Mouse (Mus musculus): Measurements from ENCODE around the gene Adamts20. TPM values are rescaled to one million over a fixed set of nuclear protein-coding genes. Genes with fewer than 3 reads are reported as not detected.
A peak's percentile ranks its signal among the peaks of the same experiment; 100 is the strongest.

The Adamts20 gene
- polyA plus RNA-seq, 1 experiment from 2014 or later = 8.4 TPM

DNA sequence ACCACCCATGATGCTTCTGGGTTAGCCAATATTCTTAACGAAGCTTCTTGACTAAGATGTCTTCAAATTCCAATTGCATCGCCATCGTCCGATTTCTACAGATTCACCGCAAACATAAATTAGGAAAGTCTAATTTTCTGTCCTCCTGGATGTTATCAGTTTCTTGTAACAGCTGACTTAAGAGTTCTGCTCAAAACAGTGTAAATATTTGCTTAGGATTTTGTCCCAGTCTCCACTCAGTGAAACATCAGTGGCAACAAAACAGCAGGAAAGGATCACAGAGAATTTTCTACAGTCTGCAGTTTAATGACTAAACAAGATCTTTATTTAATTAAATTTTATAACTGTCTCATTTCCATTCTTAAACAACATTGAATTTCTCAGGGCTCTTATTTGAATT lies 218.5 kb downstream of the Adamts20 start:
- no peaks in the 10 kb centered on the region for H3K27me3 ChIP-seq (replicated peaks; ENCODE audit: control insufficient read depth, insufficient read depth, low read length)
- no peak for ATAC-seq (ENCODE audit: low read depth)
- H3K9ac ChIP-seq (ENCODE audit: low read depth, low read length) = no peak overlapping the region
- 0 out of 2 replicates have a peak, but pooled peaks cover 8% of the 10 kb centered on the region for H3K4me1 ChIP-seq (ENCODE audit: control insufficient read depth, insufficient read depth, low read length)
- DNase-seq (ENCODE audit: low spot score) = no peak
- 0 out of 2 replicates have a peak overlapping the region, but pooled peaks have one; percentile 3 for H3K27ac ChIP-seq (replicated peaks; ENCODE audit: low read depth, low read length)
- 69% methylated on average over 5 of the region's 5 CpGs for WGBS
- H3K4me2 ChIP-seq (ENCODE audit: low read depth, low read length) = no peak overlapping the region
- H3K9me3 ChIP-seq (ENCODE audit: control insufficient read depth, low read length) = no peaks in the 10 kb centered on the region
- no peaks in the 10 kb centered on the region for H3K36me3 ChIP-seq (ENCODE audit: control insufficient read depth, insufficient read depth, low read length)
- H3K4me3 ChIP-seq (ENCODE audit: low read depth, low read length) = no peak overlapping the region

DNA sequence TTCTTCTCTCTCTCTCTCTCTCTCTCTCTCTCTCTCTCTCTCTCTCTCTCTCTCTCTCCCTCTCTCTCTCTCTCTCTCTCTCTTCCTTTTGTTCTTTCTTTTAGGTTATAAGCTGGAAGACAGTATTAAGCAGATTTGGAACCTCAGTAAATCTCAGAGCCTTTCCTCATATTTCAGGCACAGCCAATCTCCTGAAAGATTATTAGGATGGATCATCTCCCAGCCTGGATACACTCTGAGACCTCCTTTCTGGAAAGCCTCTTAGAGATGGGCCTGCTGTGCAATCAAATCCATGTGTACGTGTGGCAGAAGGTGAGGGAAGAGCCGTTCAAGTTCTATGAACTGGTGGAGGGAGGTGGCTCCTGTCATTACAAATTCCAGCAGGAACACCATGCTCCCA lies 220.9 kb downstream of the Adamts20 start:
- Histone ChIP-seq H3K4me2 (ENCODE audit: low read depth, low read length) (no peak overlapping the region), H3K36me3 (ENCODE audit: control insufficient read depth, insufficient read depth, low read length) (no peaks in the 10 kb centered on the region), H3K4me3 (ENCODE audit: low read depth, low read length) (no peak overlapping the region), H3K27ac (replicated peaks; ENCODE audit: low read depth, low read length) (no peak overlapping the region), H3K9ac (ENCODE audit: low read depth, low read length) (no peak overlapping the region), H3K4me1 (ENCODE audit: control insufficient read depth, insufficient read depth, low read length) (0 out of 2 replicates have a peak, but pooled peaks cover 8% of the 10 kb centered on the region), H3K27me3 (replicated peaks; ENCODE audit: control insufficient read depth, insufficient read depth, low read length) (no peaks in the 10 kb centered on the region), H3K9me3 (ENCODE audit: control insufficient read depth, low read length) (no peaks in the 10 kb centered on the region)
- ATAC-seq (ENCODE audit: low read depth) (no peak), DNase-seq (ENCODE audit: low spot score) (no peak)
- WGBS = 48% methylated on average over 2 of the region's 2 CpGs

- Histone ChIP-seq H3K36me3 (ENCODE audit: control insufficient read depth, insufficient read depth, low read length) (no peaks in the 10 kb centered on the region), H3K9ac (ENCODE audit: low read depth, low read length) (no peak overlapping the region), H3K27me3 (replicated peaks; ENCODE audit: control insufficient read depth, insufficient read depth, low read length) (no peaks in the 10 kb centered on the region), H3K9me3 (ENCODE audit: control insufficient read depth, low read length) (no peaks in the 10 kb centered on the region), H3K4me3 (ENCODE audit: low read depth, low read length) (no peak overlapping the region), H3K27ac (replicated peaks; ENCODE audit: low read depth, low read length) (no peak overlapping the region), H3K4me2 (ENCODE audit: low read depth, low read length) (no peak overlapping the region), H3K4me1 (ENCODE audit: control insufficient read depth, insufficient read depth, low read length) (0 out of 2 replicates have a peak, but pooled peaks cover 1% of the 10 kb centered on the region)
- DNase-seq (ENCODE audit: low spot score) = no peak
- 79% methylated on average over 1 of the region's 1 CpGs for WGBS
- ATAC-seq (ENCODE audit: low read depth) = no peak
Observed at GRCm38 (mm10) chr15:94242133-94242532, 223.1 kb downstream of the Adamts20 start.

DNA sequence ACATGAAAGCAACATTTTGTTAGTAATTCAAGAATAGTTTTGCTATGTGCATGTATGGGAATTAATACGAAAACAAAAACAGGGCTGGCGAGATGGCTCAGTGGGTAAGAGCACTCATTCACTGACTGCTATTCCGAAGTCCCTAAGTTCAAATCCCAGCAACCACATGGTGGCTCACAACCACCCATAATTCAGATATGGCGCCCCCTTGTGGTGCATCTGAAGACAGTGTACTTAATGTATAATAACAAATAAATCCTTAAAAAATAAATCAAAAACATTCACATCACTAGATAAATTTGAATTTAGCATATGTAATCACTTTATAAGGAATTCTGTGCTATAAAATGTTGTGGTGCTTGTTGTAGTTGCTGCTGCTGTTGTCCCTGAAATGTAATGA lies 225.6 kb downstream of the Adamts20 start:
- Histone ChIP-seq H3K9me3 (ENCODE audit: control insufficient read depth, low read length) (no peaks in the 10 kb centered on the region), H3K4me3 (ENCODE audit: low read depth, low read length) (no peak overlapping the region), H3K4me2 (ENCODE audit: low read depth, low read length) (no peak overlapping the region), H3K27me3 (replicated peaks; ENCODE audit: control insufficient read depth, insufficient read depth, low read length) (no peaks in the 10 kb centered on the region), H3K36me3 (ENCODE audit: control insufficient read depth, insufficient read depth, low read length) (no peaks in the 10 kb centered on the region), H3K9ac (ENCODE audit: low read depth, low read length) (no peak overlapping the region), H3K27ac (replicated peaks; ENCODE audit: low read depth, low read length) (no peak overlapping the region; the same call in 1 of the 2 replicates), H3K4me1 (ENCODE audit: control insufficient read depth, insufficient read depth, low read length) (no peaks in the 10 kb centered on the region)
- DNase-seq (ENCODE audit: low spot score) (no peak), ATAC-seq (ENCODE audit: low read depth) (no peak)
- WGBS = 75% methylated on average over 4 of the region's 4 CpGs

DNA sequence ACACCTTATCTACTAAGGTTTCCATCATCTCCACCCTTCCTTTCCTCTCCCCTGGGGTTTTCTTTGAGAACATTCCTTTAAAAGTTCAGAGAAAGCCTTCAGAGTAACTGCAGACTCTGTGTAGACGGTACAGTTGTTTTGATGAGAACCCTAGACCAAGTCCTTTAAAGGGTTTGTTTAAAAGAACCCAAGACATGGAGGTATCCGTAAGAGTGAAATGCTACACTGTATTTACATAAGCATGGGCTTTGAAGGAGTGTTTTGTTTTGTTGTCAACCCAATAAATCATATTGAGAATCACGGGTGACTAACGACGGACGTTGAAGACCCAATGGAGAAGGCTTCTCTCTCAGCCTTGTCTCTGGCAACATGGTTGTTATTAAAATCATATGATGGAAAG lies 226.1 kb downstream of the Adamts20 start:
- 47% methylated on average over 6 of the region's 6 CpGs for WGBS
- H3K27ac ChIP-seq (replicated peaks; ENCODE audit: low read depth, low read length) = peak overlapping the region; percentile 18; the same call in 1 of the 2 replicates

DNA sequence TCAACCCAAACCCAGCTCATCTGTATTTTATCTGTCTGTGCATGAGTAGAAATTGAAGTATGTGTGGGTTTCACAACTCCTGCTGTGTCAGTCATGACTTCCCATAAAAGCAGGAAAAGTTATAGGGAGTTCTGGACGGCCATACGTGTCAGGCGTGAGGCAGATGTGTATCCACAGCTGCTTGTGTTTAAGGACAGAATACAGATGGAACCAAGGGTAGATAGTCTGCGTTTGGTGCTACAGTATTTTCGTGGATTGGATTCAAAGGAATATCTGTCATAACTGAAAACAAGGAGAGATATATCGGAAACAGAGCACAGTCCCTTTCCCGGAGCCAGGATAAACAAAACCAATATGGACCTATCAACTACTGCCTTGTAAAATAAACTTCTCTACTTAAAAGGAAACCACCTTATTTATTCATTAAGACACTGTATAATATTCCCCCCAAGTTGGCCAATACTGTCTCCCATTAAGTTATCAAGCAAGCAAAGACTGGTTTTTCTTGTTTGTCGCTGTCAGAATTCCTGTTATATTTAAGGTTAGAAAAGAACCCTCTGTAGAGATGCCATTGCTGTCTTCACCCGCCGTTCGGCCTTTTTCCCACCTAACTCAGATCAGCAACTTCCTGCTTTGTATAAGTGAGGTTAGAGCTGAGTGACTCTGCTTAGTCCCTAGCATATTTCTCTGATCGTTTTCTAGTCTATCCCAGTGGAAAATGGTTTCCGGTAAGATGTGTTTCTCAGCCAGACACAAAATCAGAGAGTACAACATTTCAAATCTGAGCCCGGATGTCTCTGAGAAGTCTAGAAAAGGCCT lies 227.0 kb downstream of the Adamts20 start:
- Histone ChIP-seq H3K36me3 (ENCODE audit: control insufficient read depth, insufficient read depth, low read length) (no peaks in the 10 kb centered on the region), H3K4me1 (ENCODE audit: control insufficient read depth, insufficient read depth, low read length) (no peaks in the 10 kb centered on the region), H3K4me3 (ENCODE audit: low read depth, low read length) (no peak overlapping the region), H3K9ac (ENCODE audit: low read depth, low read length) (no peak overlapping the region), H3K27ac (replicated peaks; ENCODE audit: low read depth, low read length) (peak overlapping the region; percentile 18), H3K27me3 (replicated peaks; ENCODE audit: control insufficient read depth, insufficient read depth, low read length) (no peaks in the 10 kb centered on the region), H3K9me3 (ENCODE audit: control insufficient read depth, low read length) (no peaks in the 10 kb centered on the region), H3K4me2 (ENCODE audit: low read depth, low read length) (no peak overlapping the region)
- ATAC-seq (ENCODE audit: low read depth) (no peak), DNase-seq (ENCODE audit: low spot score) (peak; percentile 62)
- 47% methylated on average over 14 of the region's 14 CpGs for WGBS

More for the DNA sequence above, 226.1 kb downstream of the Adamts20 start:
- H3K9me3 ChIP-seq (ENCODE audit: control insufficient read depth, low read length) = no peaks in the 10 kb centered on the region
- H3K36me3 ChIP-seq (ENCODE audit: control insufficient read depth, insufficient read depth, low read length) = no peaks in the 10 kb centered on the region
- no peaks in the 10 kb centered on the region for H3K27me3 ChIP-seq (replicated peaks; ENCODE audit: control insufficient read depth, insufficient read depth, low read length)
- H3K4me3 ChIP-seq (ENCODE audit: low read depth, low read length) = no peak overlapping the region
- H3K9ac ChIP-seq (ENCODE audit: low read depth, low read length) = no peak overlapping the region
- no peak for ATAC-seq (ENCODE audit: low read depth)
- no peak for DNase-seq (ENCODE audit: low spot score)
- H3K4me1 ChIP-seq (ENCODE audit: control insufficient read depth, insufficient read depth, low read length) = no peaks in the 10 kb centered on the region
- H3K4me2 ChIP-seq (ENCODE audit: low read depth, low read length) = no peak overlapping the region

- Histone ChIP-seq H3K9me3 (ENCODE audit: control insufficient read depth, low read length) (no peaks in the 10 kb centered on the region), H3K4me1 (ENCODE audit: control insufficient read depth, insufficient read depth, low read length) (no peaks in the 10 kb centered on the region), H3K4me2 (ENCODE audit: low read depth, low read length) (no peak overlapping the region), H3K4me3 (ENCODE audit: low read depth, low read length) (no peak overlapping the region), H3K27me3 (replicated peaks; ENCODE audit: control insufficient read depth, insufficient read depth, low read length) (no peaks in the 10 kb centered on the region), H3K9ac (ENCODE audit: low read depth, low read length) (no peak overlapping the region), H3K36me3 (ENCODE audit: control insufficient read depth, insufficient read depth, low read length) (no peaks in the 10 kb centered on the region), H3K27ac (replicated peaks; ENCODE audit: low read depth, low read length) (no peak overlapping the region)
- ATAC-seq (ENCODE audit: low read depth) (no peak), DNase-seq (ENCODE audit: low spot score) (no peak)
- WGBS = 74% methylated on average over 2 of the region's 2 CpGs
Observed at GRCm38 (mm10) chr15:94236726-94237125, 228.5 kb downstream of the Adamts20 start.

- Histone ChIP-seq H3K4me3 (ENCODE audit: low read depth, low read length) (no peak overlapping the region), H3K36me3 (ENCODE audit: control insufficient read depth, insufficient read depth, low read length) (no peaks in the 10 kb centered on the region), H3K9me3 (ENCODE audit: control insufficient read depth, low read length) (no peaks in the 10 kb centered on the region), H3K27me3 (replicated peaks; ENCODE audit: control insufficient read depth, insufficient read depth, low read length) (no peaks in the 10 kb centered on the region), H3K27ac (replicated peaks; ENCODE audit: low read depth, low read length) (no peak overlapping the region), H3K4me1 (ENCODE audit: control insufficient read depth, insufficient read depth, low read length) (no peaks in the 10 kb centered on the region), H3K9ac (ENCODE audit: low read depth, low read length) (no peak overlapping the region), H3K4me2 (ENCODE audit: low read depth, low read length) (no peak overlapping the region)
- ATAC-seq (ENCODE audit: low read depth) = no peak
- DNase-seq (ENCODE audit: low spot score) = no peak
- WGBS = 67% methylated on average over 3 of the region's 3 CpGs
Observed at GRCm38 (mm10) chr15:94236121-94236520, 229.1 kb downstream of the Adamts20 start.

- no peak for ATAC-seq (ENCODE audit: low read depth)
- H3K4me2 ChIP-seq (ENCODE audit: low read depth, low read length) = no peak overlapping the region
- no peaks in the 10 kb centered on the region for H3K27me3 ChIP-seq (replicated peaks; ENCODE audit: control insufficient read depth, insufficient read depth, low read length)
- H3K4me1 ChIP-seq (ENCODE audit: control insufficient read depth, insufficient read depth, low read length) = no peaks in the 10 kb centered on the region
- WGBS = 78% methylated on average over 2 of the region's 2 CpGs
- H3K36me3 ChIP-seq (ENCODE audit: control insufficient read depth, insufficient read depth, low read length) = no peaks in the 10 kb centered on the region
- H3K27ac ChIP-seq (replicated peaks; ENCODE audit: low read depth, low read length) = no peak overlapping the region
- H3K4me3 ChIP-seq (ENCODE audit: low read depth, low read length) = no peak overlapping the region
- no peak overlapping the region for H3K9ac ChIP-seq (ENCODE audit: low read depth, low read length)
- no peak for DNase-seq (ENCODE audit: low spot score)
- H3K9me3 ChIP-seq (ENCODE audit: control insufficient read depth, low read length) = no peaks in the 10 kb centered on the region
Observed at GRCm38 (mm10) chr15:94235190-94235589, 230.0 kb downstream of the Adamts20 start.
